Mouse (Mus musculus) adrenal gland, postnatal 10 days (tissue): Measurements from ENCODE around the gene Dnajb2. TPM values are rescaled to one million over a fixed set of nuclear protein-coding genes. Genes with fewer than 3 reads are reported as not detected.
"Not testable (repeated sequence)": the region's sequence is repeated elsewhere in the genome, so short reads cannot be mapped to it uniquely, and the experiment has no call there.

Experiments used
- DNase-seq: peaks from one replicate; pipeline ENCODE4 v3.0.0; 2021; ENCODE audit warnings: mixed read lengths
- total RNA-seq, 2 experiments: library from RNA; stranded (reverse); gene quantifications; 2 replicates each; pipeline ENCODE4 v1.2.3; 2021

The Dnajb2 gene
- total RNA-seq, 2 experiments from 2014 or later = 40.5 to 45.1 TPM

GRCm38 (mm10) chr1:75218227-75219001, 17.8 kb upstream of the Dnajb2 start:
- peak; percentile 43 for DNase-seq

DNA sequence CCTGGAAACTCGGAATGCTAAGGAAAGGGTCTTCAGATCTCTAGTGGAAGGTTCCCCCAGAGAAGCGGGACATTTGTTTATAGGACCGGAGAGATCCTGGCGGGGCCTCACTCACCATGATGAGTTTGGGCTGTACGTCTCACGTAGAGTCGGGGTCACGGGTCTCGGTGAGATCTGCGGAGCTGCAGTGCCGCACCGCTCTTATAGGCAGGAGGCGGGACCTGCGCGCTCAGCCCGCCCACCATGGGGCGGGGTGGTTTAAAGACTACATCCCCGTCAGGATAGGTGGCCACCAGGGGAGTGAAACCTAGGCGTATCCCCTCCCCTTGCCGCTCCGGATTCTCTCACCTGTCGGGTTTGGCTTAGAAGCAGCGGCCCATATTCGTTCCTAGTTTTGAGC, 17.1 kb upstream of the Dnajb2 start:
- DNase-seq = peak; percentile 92

DNA sequence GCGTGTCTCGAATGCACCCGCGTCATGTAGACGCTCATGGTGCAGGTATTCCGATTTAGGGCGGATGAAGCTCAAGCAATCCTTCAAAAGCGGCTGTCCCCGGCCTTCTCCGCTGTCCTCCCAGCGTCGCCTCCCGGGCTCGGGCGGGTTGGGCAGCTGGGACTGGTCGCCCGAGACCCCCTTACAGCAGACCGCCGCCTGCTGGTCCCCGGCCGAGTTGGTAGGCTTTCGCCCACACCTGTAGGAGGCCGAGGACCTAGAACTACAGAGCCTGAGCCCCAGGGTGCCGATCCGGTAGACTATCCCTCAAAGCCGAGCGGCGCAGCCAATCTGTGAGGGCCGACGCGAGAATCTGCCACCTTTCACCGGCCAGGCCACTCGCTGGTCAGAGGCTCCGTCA, 16.7 kb upstream of the Dnajb2 start, which contains the start of gene Tuba4a:
TSS of gene Tuba4a (minus strand) at position 335 of the 400 bp plus-strand sequence.
- peak; percentile 25 for DNase-seq

DNA sequence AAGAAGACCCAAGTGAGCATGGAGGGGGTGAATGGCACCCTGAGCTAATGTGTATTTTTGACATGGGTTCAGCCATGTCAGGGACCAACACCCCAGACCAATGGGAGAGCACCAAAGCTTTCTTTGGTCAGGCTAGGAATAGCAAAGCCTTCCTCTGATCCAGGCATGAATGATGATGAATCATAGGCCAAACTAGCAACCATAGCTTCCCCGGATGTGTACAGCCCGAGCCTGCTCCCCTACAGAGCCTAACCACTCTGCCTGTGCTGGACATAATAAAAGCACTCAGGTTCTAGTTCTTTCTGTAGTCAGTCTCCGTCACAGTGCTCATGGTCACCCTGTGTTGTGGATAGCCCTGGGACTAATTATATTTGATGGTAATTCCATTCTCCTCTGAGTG, 14.7 kb upstream of the Dnajb2 start:
- no peak for DNase-seq

DNA sequence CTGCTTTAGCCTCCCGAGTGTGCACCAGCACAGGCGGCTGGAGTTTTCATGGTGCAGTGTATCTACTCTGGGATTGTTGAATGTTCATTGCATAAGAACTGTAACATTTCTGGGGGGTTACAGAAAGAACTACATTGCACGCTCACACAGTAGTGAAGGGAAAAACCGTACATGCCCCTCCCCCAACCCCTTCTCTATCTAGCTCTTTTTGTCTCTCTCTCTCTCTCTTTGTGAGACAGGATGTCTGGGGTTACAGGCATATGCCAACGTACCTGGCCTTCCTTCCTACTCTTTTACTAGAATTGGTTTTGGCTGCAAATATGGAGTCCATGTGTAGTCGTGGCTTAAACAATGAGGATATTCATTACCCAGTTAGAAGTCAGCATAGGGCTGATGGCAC, 13.3 kb upstream of the Dnajb2 start:
- DNase-seq = no peak

GRCm38 (mm10) chr1:75223532-75223931, 12.7 kb upstream of the Dnajb2 start:
- no peak for DNase-seq

GRCm38 (mm10) chr1:75225473-75225872, 10.7 kb upstream of the Dnajb2 start:
- DNase-seq = no peak

- DNase-seq = no peak
These were observed 10.1 kb upstream of the Dnajb2 start for GRCm38 (mm10) chr1:75226138-75226537.

DNA sequence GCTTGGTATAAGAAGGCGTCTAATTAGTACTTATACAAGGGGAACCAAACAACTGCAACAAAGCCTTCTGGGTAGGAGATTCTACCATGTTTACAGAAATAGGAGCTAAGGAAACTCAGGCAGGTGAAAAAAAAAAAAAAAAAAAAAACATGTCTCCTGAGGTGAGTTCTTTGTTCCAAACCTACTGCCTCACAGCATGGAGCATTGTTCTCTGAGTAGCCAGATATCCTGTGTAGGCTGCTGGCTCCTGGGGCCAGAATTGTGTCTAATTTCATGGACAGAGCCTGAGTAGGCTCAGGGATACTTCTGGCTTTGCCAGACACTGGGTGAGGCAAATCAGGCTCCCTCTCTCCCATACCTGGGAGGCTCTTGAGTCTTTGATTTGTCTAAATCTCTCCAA, 8.6 kb upstream of the Dnajb2 start:
- DNase-seq = no peak

DNA sequence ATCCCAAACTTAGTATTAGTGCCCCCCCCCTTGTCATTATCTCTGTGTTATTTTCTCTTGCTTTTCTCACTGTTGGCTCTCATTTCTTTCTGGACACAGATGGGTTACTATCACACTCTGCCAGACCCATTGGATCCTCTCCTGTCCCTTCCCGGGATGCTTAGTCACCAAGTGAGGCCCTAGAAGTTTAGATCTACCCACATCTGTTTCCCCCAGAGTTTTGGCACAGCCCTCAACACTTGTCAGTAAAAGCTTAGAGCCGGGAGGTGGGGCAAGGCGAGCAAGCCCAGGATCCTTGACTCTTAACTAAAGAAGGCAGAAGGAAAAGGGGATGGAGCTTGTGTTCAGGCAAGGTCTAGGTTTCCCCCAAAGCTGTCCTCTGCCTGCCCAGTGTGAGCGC, 7.0 kb upstream of the Dnajb2 start:
- DNase-seq = no peak

DNA sequence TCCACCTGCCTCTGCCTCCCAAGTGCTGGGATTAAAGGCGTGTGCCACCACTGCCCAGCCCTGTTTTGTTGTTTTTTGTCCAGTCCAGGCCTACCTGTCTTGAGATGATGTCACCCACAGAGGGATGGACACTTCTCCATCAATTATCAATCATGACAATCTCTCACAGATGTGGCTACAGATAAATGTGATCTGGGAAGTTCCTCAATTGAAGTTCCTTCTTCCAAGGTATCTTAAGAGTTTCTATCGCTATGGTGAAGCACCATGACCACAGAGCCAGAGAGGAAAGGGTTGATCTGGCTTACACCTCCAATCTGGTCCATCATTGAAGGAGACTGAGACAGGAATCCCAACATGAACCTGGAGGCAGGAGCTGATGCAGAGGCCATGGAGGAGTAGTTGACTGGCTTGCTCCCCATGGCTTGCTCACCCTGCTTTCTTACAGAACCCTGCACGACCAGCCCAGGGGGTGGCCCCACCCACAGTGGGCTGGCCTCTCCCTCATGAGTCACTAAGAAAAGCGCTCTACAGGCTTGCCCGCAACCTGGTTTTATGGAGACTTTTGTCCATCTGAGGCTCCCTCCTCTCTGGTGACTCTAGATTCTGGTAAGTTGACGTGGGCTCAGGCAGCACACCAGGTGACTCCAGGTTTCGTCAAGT, 5.7 kb upstream of the Dnajb2 start:
- no peak for DNase-seq

- DNase-seq = no peak
These were observed 5.0 kb upstream of the Dnajb2 start for GRCm38 (mm10) chr1:75231224-75231623.

DNA sequence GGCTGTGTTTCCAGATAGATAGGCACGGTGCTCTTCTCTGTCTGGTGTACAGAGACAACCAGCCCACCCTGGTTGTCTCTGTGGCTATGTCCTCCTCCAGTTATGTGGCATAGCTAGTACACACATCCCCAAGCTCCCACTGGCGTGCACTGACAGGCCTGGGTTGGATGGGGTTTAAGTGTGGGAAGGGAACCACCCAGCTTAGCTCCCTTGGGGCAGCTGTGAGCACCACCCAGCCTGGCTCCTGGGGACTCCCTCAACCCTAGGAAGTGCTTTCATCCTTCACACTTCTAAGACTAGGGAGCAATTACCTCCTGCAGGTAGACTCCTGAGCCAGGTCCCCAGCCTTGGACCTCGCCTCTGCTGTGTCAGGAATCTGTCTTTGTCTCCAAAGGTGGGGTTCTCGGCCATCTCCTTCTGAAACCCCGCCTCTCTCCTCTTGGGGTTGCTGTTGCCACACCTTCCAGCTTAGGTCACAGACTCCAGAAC, 4.5 kb upstream of the Dnajb2 start, which contains the start of gene A630095N17Rik:
TSS of gene A630095N17Rik (minus strand) at position 439 of the 489 bp plus-strand sequence.
- no peak for DNase-seq

- DNase-seq = not testable (repeated sequence)
These were observed 3.7 kb upstream of the Dnajb2 start for GRCm38 (mm10) chr1:75232489-75232888.

- DNase-seq = peak; percentile 76
These were observed 1.6 kb upstream of the Dnajb2 start for GRCm38 (mm10) chr1:75234606-75235005.

GRCm38 (mm10) chr1:75239591-75239990, 3.4 kb downstream of the Dnajb2 start:
- no peak for DNase-seq

- DNase-seq = no peak
These were observed 7.2 kb downstream of the Dnajb2 start for GRCm38 (mm10) chr1:75243411-75243810.

DNA sequence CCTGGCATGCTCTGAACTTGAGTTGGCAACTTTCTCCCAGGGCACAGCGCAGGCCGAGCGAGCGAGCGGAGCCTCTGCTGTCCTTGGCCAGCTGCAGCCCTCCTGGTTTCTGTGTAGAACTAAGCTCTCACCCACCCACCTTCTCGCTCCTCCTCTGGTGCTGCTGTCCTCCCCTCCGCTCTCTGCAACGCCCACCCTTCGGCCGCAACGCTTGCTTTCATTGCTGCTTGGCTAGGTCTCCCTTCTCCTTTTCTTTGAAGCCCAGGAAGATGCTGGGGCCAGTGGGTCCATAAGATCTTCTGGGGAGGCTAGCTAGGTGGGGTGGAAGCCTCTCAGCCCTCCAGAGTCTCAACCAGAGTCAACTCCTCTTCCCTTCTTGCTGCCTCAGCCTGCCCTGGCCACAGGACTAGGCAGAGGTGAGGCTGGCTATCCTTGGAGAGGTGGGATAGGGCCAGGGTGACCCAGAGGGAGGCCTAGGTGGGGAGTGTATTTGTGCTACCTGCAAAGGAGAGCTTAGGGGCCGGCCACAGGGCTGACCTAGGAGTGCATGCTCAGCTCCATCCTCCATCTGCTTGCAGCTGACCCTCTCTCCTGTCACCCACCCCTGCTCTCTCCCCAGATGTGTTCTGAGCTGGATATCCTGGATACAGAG, 8.1 kb downstream of the Dnajb2 start:
- DNase-seq = no peak

- DNase-seq = peak; percentile 64
These were observed 8.6 kb downstream of the Dnajb2 start for GRCm38 (mm10) chr1:75244836-75245235.

GRCm38 (mm10) chr1:75247071-75247930, 11.1 kb downstream of the Dnajb2 start:
- no peak for DNase-seq

DNA sequence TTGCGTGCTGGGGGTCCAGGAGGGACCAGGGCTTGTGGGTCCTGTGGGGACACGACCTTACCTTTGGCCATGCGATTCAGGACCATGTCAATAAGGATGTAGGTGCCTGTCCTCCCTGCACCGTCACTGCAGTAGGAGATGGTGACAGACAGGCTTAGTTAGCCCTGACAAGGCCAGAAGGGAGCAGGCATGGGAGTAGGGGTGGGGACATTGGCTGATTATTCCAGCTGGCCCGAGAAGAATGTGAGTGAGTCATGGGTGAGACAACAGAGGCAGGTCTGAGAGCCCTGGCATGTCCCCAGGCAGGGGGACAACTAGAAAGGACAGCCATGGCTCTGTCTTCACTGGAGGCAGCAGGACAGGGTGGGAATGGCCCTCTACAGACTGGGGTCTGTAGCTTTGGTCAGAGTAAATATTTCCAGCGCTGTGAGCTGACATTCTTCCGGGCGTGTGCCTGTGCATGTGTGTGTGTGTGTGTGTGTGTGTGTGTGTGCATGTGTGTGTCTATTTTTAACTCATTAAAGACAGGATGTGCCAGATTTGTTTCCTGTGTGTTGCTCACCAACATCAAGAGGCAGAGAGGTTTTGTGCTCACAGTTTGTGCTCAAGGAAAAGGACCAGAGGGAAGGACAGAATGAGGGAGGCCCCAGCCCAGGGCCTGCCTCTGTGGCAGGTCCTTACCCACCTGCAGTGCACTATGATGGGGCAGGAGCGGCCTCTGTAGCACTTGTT, 12.0 kb downstream of the Dnajb2 start:
- peak; percentile 76 for DNase-seq
